Mouse (Mus musculus) right cerebral cortex, postnatal 25 days (tissue): Measurements from ENCODE around the gene Mapk8ip3.

Experiments
- DNase-seq: peaks from one replicate; pipeline ENCODE4 v3.0.0; 2022

Mapk8ip3 gene

GRCm38 (mm10) chr17:24900014-24900413, 36.8 kb downstream of the Mapk8ip3 start:
- no peak for DNase-seq

- no peak for DNase-seq
Measured at GRCm38 (mm10) chr17:24899153-24899552, 37.6 kb downstream of the Mapk8ip3 start.

- DNase-seq = no peak
Measured at GRCm38 (mm10) chr17:24898041-24898854, 38.5 kb downstream of the Mapk8ip3 start.

GRCm38 (mm10) chr17:24897600-24897999, 39.2 kb downstream of the Mapk8ip3 start:
- DNase-seq = no peak

- DNase-seq = no peak
Measured at GRCm38 (mm10) chr17:24896993-24897269, 39.8 kb downstream of the Mapk8ip3 start.

GRCm38 (mm10) chr17:24896241-24896992, 40.4 kb downstream of the Mapk8ip3 start, which contains the start of gene Nme3:
TSS of gene Nme3 (plus strand) at chr17:24896500.
- peak; percentile 75 for DNase-seq

- no peak for DNase-seq
Measured at GRCm38 (mm10) chr17:24895571-24896240, 41.1 kb downstream of the Mapk8ip3 start.

- peak; percentile 86 for DNase-seq
Measured at GRCm38 (mm10) chr17:24894995-24895547, 41.7 kb downstream of the Mapk8ip3 start, which contains the start of the genes Eme2 and Mrps34. TSS of gene Eme2 (minus strand) at chr17:24895087. TSS of gene Mrps34 (plus strand) at chr17:24895116.

- DNase-seq = no peak
Measured at GRCm38 (mm10) chr17:24894061-24894994, 42.4 kb downstream of the Mapk8ip3 start.

GRCm38 (mm10) chr17:24893276-24893675, 43.5 kb downstream of the Mapk8ip3 start:
- DNase-seq = no peak

GRCm38 (mm10) chr17:24892785-24893184, 44.0 kb downstream of the Mapk8ip3 start:
- no peak for DNase-seq

- DNase-seq = no peak
Measured at GRCm38 (mm10) chr17:24891321-24891720, 45.5 kb downstream of the Mapk8ip3 start.

- DNase-seq = no peak
Measured at GRCm38 (mm10) chr17:24890151-24891092, 46.4 kb downstream of the Mapk8ip3 start.

- DNase-seq = no peak
Measured at GRCm38 (mm10) chr17:24888862-24889261, 47.9 kb downstream of the Mapk8ip3 start.

GRCm38 (mm10) chr17:24887291-24888080, 49.3 kb downstream of the Mapk8ip3 start:
- DNase-seq = no peak

- DNase-seq = no peak
Measured at GRCm38 (mm10) chr17:24886932-24887271, 49.9 kb downstream of the Mapk8ip3 start.

GRCm38 (mm10) chr17:24886134-24886931, 50.4 kb downstream of the Mapk8ip3 start, which contains the start of the genes Nubp2 and Spsb3:
TSS of gene Nubp2 (minus strand) at chr17:24886349.
TSS of gene Spsb3 (plus strand) at chr17:24886643.
- DNase-seq = peak; percentile 98

GRCm38 (mm10) chr17:24885356-24886133, 51.2 kb downstream of the Mapk8ip3 start:
- DNase-seq = no peak
